Mouse (Mus musculus): ENCODE data around the gene Gnl3. TPM values are rescaled to one million over a fixed set of nuclear protein-coding genes. Genes with fewer than 3 reads are reported as not detected.
A peak's percentile ranks its signal among the peaks of the same experiment; 100 is the strongest.

The Gnl3 gene
- polyA plus RNA-seq, 1 experiment from 2014 or later, result 99.5 TPM

DNA sequence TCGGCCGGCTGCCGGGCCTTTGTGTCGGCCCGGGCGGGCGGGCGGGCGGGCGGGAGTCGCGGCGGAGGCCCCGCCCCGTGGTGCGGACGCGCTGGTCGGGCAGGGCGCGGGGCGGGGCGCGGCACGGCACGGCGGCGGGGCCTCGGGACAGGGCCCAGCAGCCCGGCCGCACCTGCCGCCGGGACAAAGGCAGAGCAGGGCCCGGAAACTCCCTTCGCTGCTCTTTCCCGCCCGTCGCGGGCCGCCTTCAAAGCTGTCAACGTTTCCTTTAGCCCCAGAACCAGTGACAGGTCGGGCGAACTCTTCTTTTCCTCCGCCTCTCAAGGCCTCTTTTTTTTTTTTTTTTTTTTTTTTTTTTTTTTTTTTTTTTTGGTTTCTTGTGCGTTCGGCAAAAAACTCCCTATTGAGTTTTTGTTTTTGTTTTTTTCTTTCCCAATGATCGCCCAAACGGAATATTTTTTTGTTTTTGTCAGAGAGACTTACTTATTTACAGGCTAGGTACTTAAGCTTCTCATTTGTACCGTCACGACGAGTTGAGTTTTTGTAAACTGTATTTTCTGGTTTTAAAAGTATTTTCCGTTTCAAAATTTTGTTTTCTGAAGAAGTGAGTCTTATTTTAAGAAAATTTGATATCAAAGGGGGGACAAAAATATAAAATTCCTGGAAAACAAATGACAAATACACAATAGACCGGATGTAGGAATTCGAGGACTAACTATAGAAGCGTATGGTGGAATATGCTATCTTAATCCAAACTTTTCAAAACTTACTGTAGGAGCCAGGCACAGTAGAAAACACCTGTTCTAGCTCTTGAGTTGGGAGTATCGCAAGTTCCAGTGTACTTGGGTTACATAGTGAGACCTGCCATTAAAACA lies 616 bp upstream of the Gnl3 start:
- H3K9ac ChIP-seq (ENCODE audit: low read depth, low read length), result peak overlapping the region; percentile 89
- 0 out of 2 replicates have a peak, but pooled peaks cover 7% of the 10 kb centered on the region for H3K4me1 ChIP-seq (replicated peaks; ENCODE audit: insufficient read depth, low read length)
- H3K27me3 ChIP-seq (ENCODE audit: insufficient read depth, low read length), result no peaks in the 10 kb centered on the region
- WGBS, result 2% methylated on average over 49 of the region's 56 CpGs
- no peaks in the 10 kb centered on the region for H3K9me3 ChIP-seq (replicated peaks; ENCODE audit: low read length)
- ATAC-seq (replicated peaks; ENCODE audit: low FRiP score, low read depth) (peak; percentile 94), DNase-seq (ENCODE audit: low spot score) (peak; percentile 86)
- peak overlapping the region; percentile 99 for H3K27ac ChIP-seq
- H3K36me3 ChIP-seq (ENCODE audit: insufficient read depth, low read length), result peaks cover 23% of the 10 kb centered on the region
- no peak for TF ChIP-seq CTCF (IDR thresholded peaks at IDR 0.05; ENCODE audit: low read depth)
- H3K4me3 ChIP-seq (replicated peaks; ENCODE audit: low read depth, low read length), result peak overlapping the region; percentile 64
- H3K4me2 ChIP-seq (ENCODE audit: low read length), result peak overlapping the region; percentile 52

DNA sequence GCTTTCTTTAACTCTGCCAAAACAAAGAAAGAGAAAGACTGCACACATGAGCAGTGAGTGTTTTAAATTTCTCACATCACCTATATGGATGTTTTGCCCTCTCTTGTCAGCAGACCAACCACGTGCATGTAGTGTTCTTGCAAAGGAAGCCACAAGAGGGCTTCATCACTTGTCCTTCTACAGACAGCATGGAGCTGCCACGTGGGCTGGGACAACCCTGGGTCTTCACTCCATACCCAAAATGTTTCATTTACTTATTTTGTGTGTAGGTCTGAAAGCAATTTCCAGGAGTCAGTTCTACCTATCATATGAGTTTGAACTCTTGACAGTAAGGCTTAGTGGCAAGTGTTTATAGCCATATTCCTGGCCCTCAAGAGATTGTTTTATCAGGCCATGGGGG lies 1.1 kb downstream of the Gnl3 start:
- WGBS, result 0% methylated on average over 2 of the region's 2 CpGs
- H3K36me3 ChIP-seq (ENCODE audit: insufficient read depth, low read length), result peaks cover 32% of the 10 kb centered on the region
- DNase-seq (ENCODE audit: low spot score), result peak; percentile 60
- no peak overlapping the region for H3K27ac ChIP-seq
- peak; percentile 45 for TF ChIP-seq CTCF (IDR thresholded peaks at IDR 0.05; ENCODE audit: low read depth)
- H3K4me3 ChIP-seq (replicated peaks; ENCODE audit: low read depth, low read length), result peak overlapping the region; percentile 64
- no peak for ATAC-seq (replicated peaks; ENCODE audit: low FRiP score, low read depth)
- H3K9ac ChIP-seq (ENCODE audit: low read depth, low read length), result peak overlapping the region; percentile 89
- H3K9me3 ChIP-seq (replicated peaks; ENCODE audit: low read length), result no peaks in the 10 kb centered on the region
- H3K4me1 ChIP-seq (replicated peaks; ENCODE audit: insufficient read depth, low read length), result 0 out of 2 replicates have a peak, but pooled peaks cover 7% of the 10 kb centered on the region
- H3K4me2 ChIP-seq (ENCODE audit: low read length), result peak overlapping the region; percentile 64
- H3K27me3 ChIP-seq (ENCODE audit: insufficient read depth, low read length), result no peaks in the 10 kb centered on the region

DNA sequence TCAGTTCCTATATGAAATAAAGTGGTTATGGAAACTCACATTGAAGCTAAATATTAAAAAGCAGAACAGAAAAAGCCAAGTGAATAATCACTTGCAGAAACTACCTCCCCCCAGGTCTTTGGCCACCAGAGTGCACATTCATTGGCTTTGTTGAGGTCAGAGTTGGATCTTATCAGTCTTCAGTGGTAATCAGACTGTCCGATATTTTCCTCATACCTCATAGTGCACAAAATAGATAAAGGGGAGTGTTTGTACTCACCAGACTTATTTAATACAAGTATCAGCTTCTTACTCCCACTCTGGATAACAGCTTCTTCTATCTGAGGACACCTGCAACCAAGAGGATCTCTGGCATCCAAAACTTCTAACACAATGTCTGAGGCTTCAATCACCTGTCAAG lies 2.9 kb downstream of the Gnl3 start:
- Histone ChIP-seq H3K27me3 (ENCODE audit: insufficient read depth, low read length) (no peaks in the 10 kb centered on the region), H3K4me3 (replicated peaks; ENCODE audit: low read depth, low read length) (no peak overlapping the region), H3K4me1 (replicated peaks; ENCODE audit: insufficient read depth, low read length) (0 out of 2 replicates have a peak, but pooled peaks cover 7% of the 10 kb centered on the region), H3K4me2 (ENCODE audit: low read length) (no peak overlapping the region), H3K27ac (no peak overlapping the region), H3K36me3 (ENCODE audit: insufficient read depth, low read length) (peaks cover 49% of the 10 kb centered on the region), H3K9me3 (replicated peaks; ENCODE audit: low read length) (no peaks in the 10 kb centered on the region), H3K9ac (ENCODE audit: low read depth, low read length) (no peak overlapping the region)
- WGBS, result 88% methylated on average over 1 of the region's 1 CpGs
- no peak for ATAC-seq (replicated peaks; ENCODE audit: low FRiP score, low read depth)
- TF ChIP-seq CTCF (IDR thresholded peaks at IDR 0.05; ENCODE audit: low read depth), result no peak
- no peak for DNase-seq (ENCODE audit: low spot score)

DNA sequence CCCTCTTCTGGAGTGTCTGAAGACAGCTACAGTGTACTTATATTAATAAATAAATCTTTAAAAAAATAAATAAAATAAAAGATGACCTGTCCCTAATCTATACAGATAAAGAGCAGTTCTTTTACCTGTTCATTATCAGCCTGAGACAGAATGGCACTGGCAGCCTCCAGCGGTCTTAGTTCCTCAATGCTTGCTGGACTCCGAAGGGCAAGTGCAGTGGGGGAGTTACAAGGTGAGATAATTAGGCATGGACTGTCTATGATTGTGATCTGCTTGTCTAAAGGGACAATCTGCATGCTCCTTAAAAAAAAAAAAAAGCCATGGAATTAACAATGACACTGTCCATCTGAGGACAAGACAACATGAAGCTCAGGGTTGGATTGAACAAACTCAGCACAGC lies 5.0 kb downstream of the Gnl3 start:
- no peak overlapping the region for H3K4me2 ChIP-seq (ENCODE audit: low read length)
- 94% methylated on average over 2 of the region's 2 CpGs for WGBS

DNA sequence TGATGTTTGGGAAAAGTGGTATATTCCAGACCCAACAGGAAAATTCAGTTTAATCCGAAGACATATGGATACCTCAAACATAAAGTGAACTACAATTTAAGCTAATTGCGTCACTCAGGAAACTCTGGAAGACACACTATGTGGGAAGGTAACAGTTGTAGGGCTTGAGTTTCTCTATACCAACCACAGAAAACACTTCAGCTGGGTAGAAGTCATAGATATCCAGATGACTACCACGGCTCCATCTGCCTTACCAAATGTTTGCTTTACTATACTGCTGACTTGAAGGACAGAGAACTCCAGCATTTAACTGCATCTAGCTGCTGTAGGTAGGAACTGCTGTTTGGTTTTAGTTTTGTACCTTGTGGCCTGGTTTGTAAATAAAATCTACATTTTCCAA lies 7.4 kb downstream of the Gnl3 start:
- H3K4me2 ChIP-seq (ENCODE audit: low read length), result no peak overlapping the region
- peaks cover 59% of the 10 kb centered on the region for H3K36me3 ChIP-seq (ENCODE audit: insufficient read depth, low read length)
- no peak overlapping the region for H3K4me3 ChIP-seq (replicated peaks; ENCODE audit: low read depth, low read length)
- TF ChIP-seq CTCF (IDR thresholded peaks at IDR 0.05; ENCODE audit: low read depth), result no peak
- H3K27me3 ChIP-seq (ENCODE audit: insufficient read depth, low read length), result no peaks in the 10 kb centered on the region
- no peaks in the 10 kb centered on the region for H3K4me1 ChIP-seq (replicated peaks; ENCODE audit: insufficient read depth, low read length)
- 97% methylated on average over 3 of the region's 3 CpGs for WGBS
- DNase-seq (ENCODE audit: low spot score) (no peak), ATAC-seq (replicated peaks; ENCODE audit: low FRiP score, low read depth) (no peak)
- H3K9me3 ChIP-seq (replicated peaks; ENCODE audit: low read length), result no peaks in the 10 kb centered on the region
- no peak overlapping the region for H3K27ac ChIP-seq
- H3K9ac ChIP-seq (ENCODE audit: low read depth, low read length), result no peak overlapping the region

More for the DNA sequence above, 5.0 kb downstream of the Gnl3 start:
- DNase-seq (ENCODE audit: low spot score) (no peak), ATAC-seq (replicated peaks; ENCODE audit: low FRiP score, low read depth) (no peak)
- no peak overlapping the region for H3K9ac ChIP-seq (ENCODE audit: low read depth, low read length)
- H3K4me3 ChIP-seq (replicated peaks; ENCODE audit: low read depth, low read length), result no peak overlapping the region
- no peak overlapping the region for H3K27ac ChIP-seq
- H3K9me3 ChIP-seq (replicated peaks; ENCODE audit: low read length), result no peaks in the 10 kb centered on the region
- peaks cover 61% of the 10 kb centered on the region for H3K36me3 ChIP-seq (ENCODE audit: insufficient read depth, low read length)
- H3K27me3 ChIP-seq (ENCODE audit: insufficient read depth, low read length), result no peaks in the 10 kb centered on the region
- no peak for TF ChIP-seq CTCF (IDR thresholded peaks at IDR 0.05; ENCODE audit: low read depth)
- 0 out of 2 replicates have a peak, but pooled peaks cover 7% of the 10 kb centered on the region for H3K4me1 ChIP-seq (replicated peaks; ENCODE audit: insufficient read depth, low read length)

DNA sequence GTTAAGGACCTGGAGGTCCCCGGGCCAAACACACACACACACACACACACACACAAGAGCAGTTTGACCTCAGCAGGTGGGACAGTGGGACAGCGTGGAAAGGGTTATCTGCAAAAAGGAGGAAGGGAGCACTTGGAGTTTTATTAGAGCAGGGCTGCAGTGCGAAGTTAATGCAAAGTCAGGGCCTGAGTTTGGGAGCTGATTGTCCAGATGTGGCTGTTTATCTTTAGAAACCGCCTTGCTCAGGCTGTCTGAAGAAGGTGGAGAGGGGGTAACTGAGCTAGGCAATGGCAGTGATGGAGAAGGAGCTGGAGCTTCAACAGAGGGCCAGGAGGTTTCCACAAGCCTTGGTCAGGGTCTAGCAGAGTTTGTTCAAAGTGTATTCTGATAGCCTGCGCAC lies 12.2 kb downstream of the Gnl3 start:
- H3K27ac ChIP-seq, result no peak overlapping the region
- DNase-seq (ENCODE audit: low spot score) (no peak), ATAC-seq (replicated peaks; ENCODE audit: low FRiP score, low read depth) (no peak)
- no peak for TF ChIP-seq CTCF (IDR thresholded peaks at IDR 0.05; ENCODE audit: low read depth)
- WGBS, result 80% methylated on average over 5 of the region's 5 CpGs
- H3K9me3 ChIP-seq (replicated peaks; ENCODE audit: low read length), result no peaks in the 10 kb centered on the region
- H3K4me3 ChIP-seq (replicated peaks; ENCODE audit: low read depth, low read length), result no peak overlapping the region
- no peak overlapping the region for H3K9ac ChIP-seq (ENCODE audit: low read depth, low read length)
- no peaks in the 10 kb centered on the region for H3K27me3 ChIP-seq (ENCODE audit: insufficient read depth, low read length)
- peaks cover 19% of the 10 kb centered on the region; the same call in 1 of the 2 replicates for H3K36me3 ChIP-seq (ENCODE audit: insufficient read depth, low read length)
- H3K4me1 ChIP-seq (replicated peaks; ENCODE audit: insufficient read depth, low read length), result 0 out of 2 replicates have a peak, but pooled peaks cover 6% of the 10 kb centered on the region
- no peak overlapping the region for H3K4me2 ChIP-seq (ENCODE audit: low read length)

Measured in kidney, postnatal 0 days (tissue).